Mouse (Mus musculus) c-Kit-positive CD71-positive TER-119-negative erythroid progenitor cells, embryonic 14.5 days (primary cell): Measurements from ENCODE around the gene Ankrd44.

ENCODE experiments used
- DNase-seq: peaks from one replicate; pipeline ENCODE4 v3.0.0-alpha.2; 2013; ENCODE audit warnings: low read depth

The Ankrd44 gene

DNA sequence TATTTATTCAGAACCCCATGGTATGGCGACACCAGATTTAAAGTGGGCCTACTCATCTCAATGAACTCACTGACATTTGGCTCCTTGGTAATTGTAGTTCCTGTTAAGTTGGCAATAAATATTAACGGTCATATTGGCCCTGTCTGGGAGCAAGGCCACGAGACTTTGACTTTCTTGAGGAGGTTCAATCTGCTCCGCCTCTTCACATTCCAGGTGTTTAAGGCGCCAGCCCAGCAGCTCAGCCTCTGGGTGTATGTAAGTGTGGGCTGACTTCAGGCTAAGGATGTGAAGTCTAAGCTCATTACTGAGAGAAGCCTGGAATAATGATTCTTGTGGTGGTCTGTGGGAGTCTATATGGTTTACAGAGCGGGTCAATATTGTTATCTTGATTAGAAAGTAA is 313.8 kb downstream of the Ankrd44 start:
- no peak for DNase-seq

DNA sequence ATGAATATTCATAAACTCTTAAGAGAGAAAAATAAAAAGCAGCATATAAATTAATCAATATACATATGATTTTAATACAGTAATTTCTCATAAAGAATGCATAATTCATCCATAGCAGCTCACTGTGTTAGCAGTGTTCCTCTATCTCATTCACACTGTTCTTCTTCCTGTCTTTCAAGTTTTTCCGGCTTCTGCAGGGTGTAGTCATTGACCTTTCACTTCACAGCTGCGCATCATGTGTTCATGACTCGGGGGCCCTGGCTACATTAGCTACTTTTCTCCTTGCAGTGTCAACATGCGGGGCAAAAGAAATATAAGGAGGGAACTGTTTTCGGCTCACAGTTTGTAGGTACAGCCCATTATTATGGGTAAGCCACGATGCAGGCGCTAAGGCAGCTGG is 314.3 kb downstream of the Ankrd44 start:
- DNase-seq, result no peak

DNA sequence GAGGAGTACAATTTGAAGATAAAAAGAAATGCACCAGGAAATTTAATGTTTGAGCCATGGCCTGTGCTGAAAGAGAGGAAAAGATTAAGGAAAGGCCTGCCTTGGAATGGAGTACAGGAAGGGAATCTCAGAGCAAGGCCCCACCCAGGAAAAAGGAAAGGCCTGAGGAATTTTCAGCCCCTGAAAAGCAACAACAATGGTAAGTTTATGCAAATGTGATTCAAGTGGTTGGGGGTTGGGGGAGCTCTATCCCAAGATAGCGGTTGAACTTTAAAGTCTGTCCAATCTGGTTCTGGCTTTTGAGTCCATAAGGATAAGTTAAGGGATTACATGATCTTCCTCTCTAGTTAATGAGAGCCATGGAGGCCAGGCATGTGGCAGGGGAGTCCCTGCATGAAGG is 319.3 kb downstream of the Ankrd44 start:
- no peak for DNase-seq

DNA sequence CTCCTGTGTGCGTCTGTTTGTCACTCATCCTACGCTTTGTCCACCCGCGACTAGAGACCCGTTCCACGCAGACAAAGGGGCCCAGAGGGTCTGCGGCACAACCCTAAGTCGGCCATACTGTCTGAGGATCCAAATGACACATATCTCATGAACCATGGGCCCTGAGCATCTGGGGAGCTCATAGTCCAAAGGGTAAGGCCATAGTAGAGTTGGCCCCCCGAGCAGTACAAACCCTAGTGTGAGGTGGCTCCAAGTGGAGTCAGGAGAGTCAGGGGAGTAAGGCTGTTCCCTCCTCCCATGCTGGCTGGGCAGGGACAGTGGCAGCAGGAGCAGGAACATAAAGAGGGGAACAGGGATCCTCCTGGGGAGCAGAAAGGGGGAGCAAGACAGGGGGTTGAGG is 324.5 kb downstream of the Ankrd44 start:
- DNase-seq, result no peak

DNA sequence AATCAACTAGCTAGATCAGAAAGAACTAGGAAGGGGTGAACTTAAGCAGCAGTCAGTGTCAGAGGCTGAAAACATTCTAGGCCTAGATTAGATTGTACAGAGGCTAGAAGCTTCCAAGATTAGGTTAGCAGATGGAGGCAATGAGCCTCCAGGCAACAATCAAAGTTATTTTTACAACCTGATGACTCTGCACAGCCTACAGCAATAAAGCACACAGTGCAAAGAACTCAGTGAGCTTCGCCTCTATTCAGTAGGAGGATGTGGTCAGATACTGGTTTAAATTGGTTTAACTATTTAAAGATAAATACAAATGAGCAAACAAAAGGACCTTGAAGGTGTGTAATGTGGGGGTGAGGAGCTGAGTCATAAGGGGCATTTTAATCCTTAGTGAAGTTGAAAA is 325.9 kb downstream of the Ankrd44 start:
- DNase-seq, result no peak

DNA sequence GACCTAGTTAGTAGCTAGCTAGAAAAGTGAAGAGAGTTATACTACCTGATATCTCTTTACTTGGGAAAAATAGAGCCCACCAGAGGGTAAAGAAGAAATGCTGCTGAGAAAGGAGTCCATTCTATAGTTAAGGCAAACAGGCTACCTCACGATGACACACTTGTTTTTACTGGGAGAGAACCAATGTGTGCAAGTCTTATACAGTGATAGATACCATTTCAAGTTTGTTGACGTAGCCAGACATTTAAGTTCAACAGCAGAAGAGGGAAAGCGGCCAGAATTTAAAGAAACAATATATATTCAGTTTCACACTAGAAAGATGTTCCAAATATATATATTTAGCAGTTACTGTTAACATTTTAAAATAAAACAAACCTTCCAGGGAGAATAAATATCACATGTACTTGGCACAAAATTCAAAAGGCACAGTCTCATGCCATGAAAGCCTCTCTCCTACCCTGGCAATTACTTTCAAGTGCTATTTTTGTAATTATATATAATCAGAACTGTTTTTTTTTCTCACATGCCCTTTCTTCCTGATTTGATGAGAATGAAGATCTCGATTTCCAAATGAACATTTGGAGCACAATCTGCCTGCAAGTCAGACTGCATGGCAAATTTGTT is 328.5 kb downstream of the Ankrd44 start:
- DNase-seq, result no peak

DNA sequence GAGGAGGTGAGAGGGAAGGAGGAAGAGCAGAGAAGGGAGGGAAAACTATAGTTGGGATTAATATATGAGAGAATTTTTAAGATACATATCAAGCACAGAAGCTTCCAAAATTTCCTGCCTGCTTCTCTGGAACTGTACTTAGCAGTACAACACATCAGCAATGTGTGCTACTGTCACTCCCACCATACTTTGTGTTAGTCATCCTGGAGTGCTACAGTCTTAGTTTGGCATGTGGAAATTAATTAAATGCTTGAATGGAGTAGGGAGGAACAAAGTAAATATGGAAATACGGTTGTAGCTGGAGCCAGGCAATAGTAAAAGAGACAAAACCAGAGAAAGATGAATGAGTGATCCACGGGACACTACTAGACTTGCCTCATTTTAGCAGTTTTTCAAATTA is 330.0 kb downstream of the Ankrd44 start:
- no peak for DNase-seq
